Mouse (Mus musculus) cerebellum, postnatal 14 days (tissue): ENCODE measurements at regions not wholly inside any gene's neighbourhood (a gene's known extent, or its start where the extent isn't known, plus 50 kb on each side); places are given as distances from the start of the nearest gene placed in this dataset.
A peak's percentile ranks its signal among the peaks of the same experiment; 100 is the strongest.
"Not testable (repeated sequence)": the region's sequence is repeated elsewhere in the genome, so short reads cannot be mapped to it uniquely, and the experiment has no call there.

Source experiments
- DNase-seq, 2 experiments: peaks; one replicate each; pipeline ENCODE4 v3.0.0; 2021; ENCODE audit warnings: mixed read lengths in 2 of 2

DNA sequence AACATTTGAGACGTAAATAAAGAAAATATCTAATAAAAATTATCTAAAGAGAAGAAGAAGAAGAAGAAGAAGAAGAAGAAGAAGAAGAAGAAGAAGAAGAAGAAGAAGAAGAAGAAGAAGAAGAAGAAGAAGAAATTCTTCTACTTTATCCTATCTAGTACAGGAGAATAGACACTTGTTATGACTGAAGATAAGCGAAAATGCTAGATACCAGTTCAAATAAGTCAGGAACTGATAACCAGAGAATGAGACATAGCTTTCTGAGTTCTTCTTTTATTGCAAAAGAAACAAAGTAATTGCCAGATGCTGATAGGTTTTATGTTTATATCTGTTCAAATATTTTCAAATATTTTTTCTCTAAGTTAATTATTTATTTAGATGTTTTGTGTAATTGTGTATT is 2144.1 kb upstream of the Pcdh17 start:
- no peak for DNase-seq

DNA sequence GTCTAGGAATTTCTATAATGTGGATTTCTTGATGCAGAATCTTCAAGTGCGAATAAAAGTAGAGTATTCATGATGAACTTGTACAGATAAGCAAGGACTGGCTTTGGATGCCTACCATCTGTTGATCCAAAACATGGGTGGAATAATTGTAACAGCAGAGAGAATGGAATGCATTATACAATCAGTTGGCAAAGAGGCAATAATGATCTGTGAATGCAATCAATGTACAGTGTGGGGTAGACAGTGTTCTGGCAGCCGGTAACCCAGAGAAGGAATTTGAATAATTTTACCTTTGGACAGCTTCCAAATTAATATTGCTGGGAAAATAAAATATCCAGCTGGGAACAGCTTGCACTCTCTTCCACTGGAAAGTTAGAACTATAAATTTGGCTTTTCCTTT is 2129.9 kb upstream of the Pcdh17 start:
- DNase-seq: peak in 1 of 2 experiments; percentile 22

DNA sequence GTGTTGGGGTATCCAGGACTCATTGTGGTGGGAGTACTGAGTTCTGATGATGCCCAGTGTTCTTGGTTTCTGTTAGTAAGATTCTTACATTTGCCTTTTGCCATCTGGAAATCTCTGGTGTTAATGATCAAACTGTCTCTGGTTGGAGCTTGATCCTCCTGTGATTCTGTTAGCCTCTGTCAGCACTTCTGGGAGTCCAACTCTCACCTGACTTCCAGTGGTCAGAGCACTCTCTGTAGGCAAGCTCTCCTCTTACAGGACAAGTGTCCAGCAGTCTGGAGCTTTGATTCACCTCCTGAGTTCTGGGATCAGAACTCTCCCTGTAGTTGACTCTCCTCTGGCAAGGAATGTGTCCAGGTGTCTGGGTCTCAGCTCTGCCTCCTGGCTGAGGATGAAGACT is 2108.5 kb upstream of the Pcdh17 start:
- DNase-seq: not testable (repeated sequence)
